Mouse (Mus musculus) left cerebral cortex, postnatal 14 days (tissue): ENCODE data around the gene Bclaf3. TPM values are rescaled to one million over a fixed set of nuclear protein-coding genes. Genes with fewer than 3 reads are reported as not detected.

Source experiments
- DNase-seq, 2 experiments: peaks; one replicate each; pipeline ENCODE4 v3.0.0; 2021 to 2022; ENCODE audit warnings: low spot score in 2 of 2, mixed read lengths in 1 of 2
- intact Hi-C: fragments of 180-260 bp; cut with DNase I; formaldehyde crosslinking; loops from one replicate; pipeline ENCODE4 v1.15.1; 2025
- total RNA-seq, 2 experiments: library from RNA; stranded (reverse); gene quantifications; 2 replicates each; pipeline ENCODE4 v1.2.3; 2021

Gene Bclaf3
- total RNA-seq, 2 experiments from 2014 or later = 9.6 to 10.0 TPM

- DNase-seq = peak; percentile 13 to 20
- intact Hi-C loops = no loop called here
These were observed 80.4 kb downstream of the Bclaf3 start for GRCm38 (mm10) chrX:159606936-159607335.

- intact Hi-C loops = loop anchor here (2.0 to 10.0 kb wide), 5 partner anchors 128 to 488 kb away; no protein-coding TSS in a partner anchor
- DNase-seq = peak; percentile 39 to 45
These were observed 99.9 kb downstream of the Bclaf3 start for GRCm38 (mm10) chrX:159626208-159626906.

- intact Hi-C loops = loop anchor here (2.0 to 10.0 kb wide), 5 partner anchors 128 to 488 kb away; no protein-coding TSS in a partner anchor
These were observed 100.6 kb downstream of the Bclaf3 start, which contains the start of gene Sh3kbp1 for GRCm38 (mm10) chrX:159626907-159627587. Gene Sh3kbp1 (plus strand): TSS chrX:159627272.

GRCm38 (mm10) chrX:159627588-159628566 is 101.4 kb downstream of the Bclaf3 start:
- DNase-seq = peak; percentile 12 to 14
- intact Hi-C loops = loop anchor here (2.0 to 10.0 kb wide), 5 partner anchors 127 to 487 kb away; no protein-coding TSS in a partner anchor

More at GRCm38 (mm10) chrX:159626907-159627587, 100.6 kb downstream of the Bclaf3 start, which contains the start of gene Sh3kbp1:
- peak; percentile 22 to 50 for DNase-seq

- no peak for DNase-seq
- intact Hi-C loops = loop anchor here (5.0 to 10.0 kb wide), 4 partner anchors 126 to 486 kb away; no protein-coding TSS in a partner anchor
These were observed 102.1 kb downstream of the Bclaf3 start for GRCm38 (mm10) chrX:159628629-159629028.

- DNase-seq = no peak
- intact Hi-C loops = loop anchor here (5.0 to 10.0 kb wide), 4 partner anchors 126 to 486 kb away; no protein-coding TSS in a partner anchor
These were observed 102.7 kb downstream of the Bclaf3 start for GRCm38 (mm10) chrX:159629203-159629602.

- intact Hi-C loops = no loop called here
- DNase-seq = no peak
These were observed 112.2 kb downstream of the Bclaf3 start for GRCm38 (mm10) chrX:159638500-159639227.

GRCm38 (mm10) chrX:159639991-159640390 is 113.5 kb downstream of the Bclaf3 start:
- intact Hi-C loops = no loop called here
- no peak for DNase-seq

Other genes with a start within 250 kb of the Bclaf3 start
- gene Eif1ax, start 154.5 kb upstream of the Bclaf3 start, total RNA-seq = 100 to 1,000 TPM; 153 to 165 TPM
- gene Map7d2, start 112.1 kb upstream of the Bclaf3 start, total RNA-seq = 10 to 100 TPM; 91.2 to 96.2 TPM
- gene Sh3kbp1, start 100.6 kb downstream of the Bclaf3 start, total RNA-seq = 10 to 100 TPM; 49.4 to 59.4 TPM